Mouse (Mus musculus) left cerebral cortex, adult 9 months (tissue): Measurements from ENCODE around the gene Arfrp1.

Source experiments
- DNase-seq, 2 experiments: peaks; one replicate each; pipeline ENCODE4 v3.0.0; 2022; ENCODE audit warnings: low spot score in 2 of 2

Gene Arfrp1

GRCm38 (mm10) chr2:181377230-181377629 lies 12.0 kb upstream of the Arfrp1 start:
- DNase-seq: no peak

DNA sequence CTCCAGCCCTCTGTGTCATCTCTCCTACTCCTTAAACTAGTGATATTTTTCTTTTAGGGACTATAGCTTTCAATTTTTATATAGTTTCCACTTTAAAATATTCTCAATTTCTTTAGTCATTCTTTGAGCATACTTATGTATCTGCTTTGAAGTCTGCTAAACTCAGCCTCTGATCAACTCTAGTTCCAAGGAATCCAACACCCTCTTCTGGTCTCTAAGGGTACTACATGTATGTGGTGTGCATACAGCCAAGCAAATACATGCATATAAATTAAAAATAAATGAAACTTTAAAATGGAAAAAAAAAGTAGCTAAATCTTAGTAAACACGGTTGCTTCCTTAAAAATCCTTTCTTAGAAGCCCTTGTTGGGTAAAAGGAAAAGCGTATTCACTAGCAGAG lies 10.6 kb upstream of the Arfrp1 start:
- no peak for DNase-seq

- no peak for DNase-seq
These were observed 4.8 kb upstream of the Arfrp1 start for GRCm38 (mm10) chr2:181370001-181370400.

GRCm38 (mm10) chr2:181365655-181366075 lies 461 bp upstream of the Arfrp1 start:
- no peak for DNase-seq

DNA sequence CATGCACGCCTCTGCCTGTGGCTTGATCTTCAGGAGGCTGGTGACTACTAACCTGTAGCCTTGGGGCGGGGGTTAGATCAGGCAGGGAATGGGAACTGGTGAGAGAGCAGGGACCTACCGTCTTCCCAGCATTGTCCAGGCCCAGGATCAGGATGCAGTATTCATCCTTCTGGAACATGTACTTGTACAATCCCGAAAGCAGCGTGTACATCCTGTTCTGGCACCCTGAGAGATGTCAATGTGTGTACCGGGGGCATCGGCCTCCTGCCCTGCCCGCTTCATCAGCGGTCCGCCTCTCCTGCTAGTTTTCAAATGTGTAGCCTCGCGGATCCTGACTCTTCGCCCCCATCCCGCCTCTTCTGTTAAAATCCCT lies 731 bp downstream of the Arfrp1 start:
- DNase-seq: no peak

DNA sequence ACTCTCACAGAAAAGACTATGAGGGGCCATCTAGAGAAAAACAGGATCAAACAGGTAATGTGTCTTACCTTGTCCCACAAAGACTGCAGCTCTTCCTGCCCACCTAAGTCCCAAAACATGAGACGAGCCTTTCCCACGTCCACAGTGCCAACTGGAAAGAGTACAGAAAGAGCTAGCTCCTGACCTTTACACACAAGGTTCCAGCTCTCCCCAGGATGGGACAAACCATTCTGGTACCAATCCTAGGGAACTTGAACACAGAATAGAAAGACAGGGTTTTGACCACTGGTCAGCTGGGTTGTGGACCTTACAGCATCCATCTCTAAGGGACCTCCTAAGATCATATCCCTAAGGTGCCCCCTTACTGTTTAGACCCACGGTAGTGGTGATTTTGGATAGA lies 1.3 kb downstream of the Arfrp1 start:
- no peak for DNase-seq

DNA sequence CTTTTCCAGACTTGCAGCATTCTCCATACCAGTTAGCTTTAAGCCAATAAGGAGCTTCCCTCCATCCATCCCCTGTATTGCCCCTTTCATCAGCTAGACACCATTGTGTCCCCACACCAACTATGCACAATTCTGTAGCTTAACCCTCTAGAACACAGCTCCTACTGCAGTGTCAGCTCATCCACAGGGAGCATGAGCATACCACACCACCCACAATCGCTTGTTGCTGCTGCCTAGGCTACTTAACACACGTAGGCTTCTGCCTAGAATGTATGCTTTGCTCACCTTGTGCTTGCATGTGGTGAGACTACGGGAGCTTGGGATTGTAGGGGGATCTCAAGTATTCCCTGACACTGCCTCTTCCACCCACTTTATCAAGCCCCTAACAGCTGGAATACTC lies 8.4 kb downstream of the Arfrp1 start:
- DNase-seq: no peak

DNA sequence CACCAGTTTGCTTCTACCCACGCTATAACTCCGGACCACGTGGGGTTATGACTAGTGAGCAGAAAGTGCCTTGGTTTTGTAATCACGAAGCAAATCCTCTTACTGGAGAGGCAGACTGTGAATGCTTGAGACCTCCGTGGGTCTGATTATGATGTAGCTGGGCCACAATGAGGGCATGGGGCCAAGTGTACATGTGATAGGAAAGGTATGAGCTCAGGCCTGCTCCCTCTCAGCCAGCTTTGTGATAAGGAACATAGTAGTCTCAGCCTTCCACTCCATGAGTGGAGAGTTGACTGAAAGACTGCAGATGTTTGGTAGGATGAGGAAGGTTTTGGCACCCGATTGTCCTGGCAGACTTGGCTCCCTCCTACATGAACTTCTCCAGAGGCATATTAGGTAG lies 22.4 kb downstream of the Arfrp1 start:
- DNase-seq: no peak

GRCm38 (mm10) chr2:181340426-181340825 lies 24.8 kb downstream of the Arfrp1 start:
- DNase-seq: no peak

GRCm38 (mm10) chr2:181334023-181334422 lies 31.2 kb downstream of the Arfrp1 start:
- DNase-seq: peak in 1 of 2 experiments; percentile 83

- DNase-seq: no peak
These were observed 32.7 kb downstream of the Arfrp1 start for GRCm38 (mm10) chr2:181332542-181332941.

GRCm38 (mm10) chr2:181326098-181326497 lies 39.1 kb downstream of the Arfrp1 start:
- no peak for DNase-seq

- no peak for DNase-seq
These were observed 43.1 kb downstream of the Arfrp1 start for GRCm38 (mm10) chr2:181322136-181322535.

DNA sequence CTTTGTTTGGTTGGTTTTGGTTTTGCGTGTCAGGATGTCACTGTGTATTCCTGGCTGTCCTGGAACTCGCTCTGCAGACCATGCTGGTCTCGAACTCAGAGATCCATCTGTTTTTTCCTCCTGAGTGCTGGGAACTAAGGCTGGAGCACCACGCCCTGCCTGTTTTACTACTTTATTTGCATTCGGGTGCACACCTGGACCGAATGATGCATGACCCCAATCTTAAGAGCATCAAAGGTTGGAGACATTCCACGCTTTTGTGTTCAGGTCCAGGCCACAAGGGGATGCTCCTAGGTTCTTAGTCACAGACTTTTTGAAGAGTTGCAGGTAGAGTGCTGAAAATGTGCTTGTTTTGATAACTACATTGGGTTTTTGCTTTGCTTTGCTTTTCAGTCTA lies 45.1 kb downstream of the Arfrp1 start:
- no peak for DNase-seq

- peak in 1 of 2 experiments; percentile 75 for DNase-seq
These were observed 45.7 kb downstream of the Arfrp1 start, which contains the start of gene Rtel1 for GRCm38 (mm10) chr2:181319248-181320102. Gene Rtel1 (plus strand): TSS chr2:181319739.

- peak in 1 of 2 experiments; percentile 69 for DNase-seq
These were observed 51.0 kb downstream of the Arfrp1 start, which contains the start of gene Stmn3 for GRCm38 (mm10) chr2:181314080-181314810. Gene Stmn3 (minus strand): TSS chr2:181314500.

DNA sequence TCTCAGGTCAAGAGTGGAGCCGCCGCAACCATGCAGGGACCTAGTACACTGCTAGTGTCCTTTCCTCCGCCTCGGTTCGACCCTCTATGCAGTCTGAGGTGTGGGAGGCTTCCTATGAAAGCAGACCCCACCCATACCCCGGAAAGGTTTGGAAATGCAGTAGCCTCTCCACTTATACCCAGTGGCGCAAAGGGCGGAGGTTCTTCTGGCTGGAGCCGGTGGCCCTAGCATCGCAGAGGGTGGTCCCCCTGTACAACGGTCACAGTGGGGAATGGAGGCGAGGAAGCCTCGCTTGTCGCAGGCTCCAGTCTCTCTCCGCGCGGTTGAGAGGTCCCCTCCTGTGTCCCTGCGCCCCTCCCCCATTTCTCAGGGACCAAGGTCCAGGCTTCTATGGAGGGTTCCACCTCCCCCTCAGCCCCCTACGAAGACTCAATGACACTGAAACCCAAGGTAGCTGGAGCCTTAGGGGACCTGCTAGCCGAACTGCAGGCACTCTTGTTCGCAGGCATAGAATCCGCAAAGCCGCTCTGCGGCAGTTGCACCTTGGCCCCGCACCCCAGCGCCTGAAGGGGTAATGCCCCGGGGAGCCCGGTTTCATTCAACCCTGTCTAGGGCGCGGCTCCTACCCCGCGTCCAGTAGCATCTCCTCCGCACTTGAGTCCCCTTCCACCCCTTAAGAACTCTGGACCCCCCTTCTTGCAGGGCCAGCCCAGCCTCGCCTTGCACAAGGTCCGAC lies 51.7 kb downstream of the Arfrp1 start:
- peak in 1 of 2 experiments; percentile 31 for DNase-seq

- no peak for DNase-seq
These were observed 52.2 kb downstream of the Arfrp1 start for GRCm38 (mm10) chr2:181313006-181313343.

DNA sequence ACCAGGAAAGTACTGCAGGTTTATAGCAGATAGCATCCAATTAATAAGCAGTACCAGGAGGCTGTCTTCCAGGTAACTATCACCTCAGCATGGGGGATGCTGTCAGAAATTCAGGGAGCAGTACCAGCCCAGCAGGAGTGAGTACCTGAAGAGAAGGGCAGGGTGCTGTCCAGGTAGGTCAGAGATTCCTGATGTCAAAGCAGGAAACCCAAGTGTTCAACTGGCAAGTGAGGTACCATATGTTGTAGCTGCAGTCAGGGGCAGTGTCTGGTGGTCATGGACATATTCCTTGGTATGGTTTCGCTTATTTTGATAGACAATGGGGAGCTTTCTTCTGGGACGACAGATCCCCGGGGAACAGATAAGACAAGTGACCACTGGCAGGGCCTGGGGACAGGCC lies 52.8 kb downstream of the Arfrp1 start:
- no peak for DNase-seq
